Mouse (Mus musculus) CH12F3 (cell line): ENCODE data around the gene Uckl1.

Experiments used
- in situ Hi-C: fragments of 300-500 bp; cut with MboI; formaldehyde crosslinking; loops from 2 replicates; pipeline ENCODE4 v1.14.3; 2020; ENCODE audit warnings: low sequenced_read_pairs

Uckl1 gene

DNA sequence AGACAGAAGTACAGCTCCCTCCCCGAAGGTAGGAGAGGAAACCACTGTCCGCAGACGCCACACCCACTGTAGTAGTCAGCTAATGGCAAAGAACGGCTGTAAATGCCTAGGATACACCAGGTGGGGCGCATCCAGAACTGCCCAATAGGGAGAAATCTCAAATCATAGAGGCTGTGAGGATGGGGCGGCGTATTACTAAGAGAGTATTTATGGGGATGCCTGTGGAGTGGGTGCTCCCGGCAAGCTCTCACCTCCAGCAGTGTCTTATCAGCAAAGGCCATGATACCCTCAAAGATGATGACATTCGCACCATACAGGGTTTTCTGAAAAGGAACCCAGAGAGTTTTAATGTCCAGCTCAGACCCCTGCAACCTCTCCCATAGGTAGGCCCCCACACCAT, 10.7 kb downstream of the Uckl1 start:
- in situ Hi-C loops = loop anchor here (10.0 kb wide), 1 partner anchor 179 kb away; no protein-coding TSS in a partner anchor

DNA sequence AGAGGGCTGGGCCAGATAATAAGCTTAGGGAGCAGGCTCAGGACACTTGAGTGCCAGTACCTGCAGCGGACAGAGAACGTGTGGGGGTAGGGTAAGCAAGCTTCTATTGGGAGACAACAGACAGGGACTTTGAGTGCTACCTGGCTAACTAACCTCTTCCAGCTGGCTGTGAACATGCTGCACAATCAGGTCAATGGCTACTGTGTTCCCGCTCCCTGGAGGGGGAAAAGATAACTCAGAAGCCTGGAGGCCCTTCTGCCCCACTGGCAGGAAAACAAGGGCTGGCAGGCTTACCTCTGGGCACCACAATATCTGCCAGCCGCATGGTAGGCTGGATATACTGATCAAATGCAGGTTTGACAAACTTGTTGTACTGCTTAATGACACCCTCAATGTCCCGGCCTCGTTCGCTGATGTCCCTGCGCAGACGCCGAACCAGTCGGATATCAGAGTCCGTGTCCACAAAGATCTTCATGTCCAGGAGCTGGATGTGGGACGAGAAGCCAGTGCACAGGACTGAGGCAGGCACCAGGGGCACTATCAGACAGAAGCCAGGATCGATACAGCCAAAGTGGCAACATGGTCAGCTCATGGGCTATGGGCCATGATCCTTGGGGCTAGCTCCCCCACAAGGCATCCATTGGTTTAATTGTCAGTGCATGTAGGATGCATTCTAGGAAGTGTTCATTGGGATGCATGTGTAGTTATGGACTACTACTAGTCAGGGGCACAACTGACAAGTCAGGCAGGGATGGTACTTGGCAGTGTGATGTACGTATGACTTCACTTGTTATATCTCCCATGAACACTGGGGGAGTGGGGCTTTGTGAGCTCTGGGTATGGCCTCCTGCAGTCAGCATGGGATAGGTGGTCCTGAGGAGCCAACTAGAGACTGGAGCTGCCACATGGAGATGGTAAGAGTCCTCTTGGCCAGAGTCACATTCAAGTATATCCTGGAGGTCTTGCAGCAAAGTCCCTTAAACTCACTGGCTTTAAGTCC, 11.5 kb downstream of the Uckl1 start:
- in situ Hi-C loops = loop anchor here (10.0 kb wide), 1 partner anchor 178 kb away; no protein-coding TSS in a partner anchor

DNA sequence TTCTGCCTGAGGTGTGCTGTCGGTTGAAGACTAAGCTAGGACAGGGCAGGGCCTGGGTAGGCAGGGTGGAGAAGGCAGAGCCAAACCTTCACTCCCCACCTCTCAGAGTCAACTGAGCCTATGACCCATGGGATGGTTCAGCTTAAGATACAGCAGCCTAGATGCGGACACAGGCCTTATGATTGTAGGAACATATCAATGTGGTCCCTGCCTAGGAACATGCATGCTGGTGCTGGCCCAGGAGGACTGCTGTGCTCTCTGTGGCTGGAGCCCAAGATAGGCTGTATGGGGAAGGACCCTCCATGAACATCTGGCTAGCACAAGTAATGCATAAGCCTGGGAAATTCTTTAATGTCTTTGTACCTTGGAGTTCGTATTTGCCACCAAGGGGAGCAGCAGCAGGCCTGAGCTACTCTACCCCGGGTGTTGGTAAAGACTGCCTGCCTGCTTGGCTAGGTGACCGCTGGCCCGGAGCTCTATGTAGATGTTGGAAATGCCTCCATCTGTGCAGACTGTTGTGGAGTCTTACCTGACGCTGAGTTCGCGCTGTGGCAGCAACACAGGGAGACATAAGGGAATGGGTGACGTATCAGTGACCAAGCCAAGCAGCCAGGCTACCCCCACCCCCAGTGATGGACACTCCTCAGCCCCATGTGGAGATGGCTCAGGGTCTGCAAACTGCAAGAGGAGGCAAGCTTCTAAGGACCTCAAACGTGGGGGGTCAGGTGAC, 12.6 kb downstream of the Uckl1 start:
- in situ Hi-C loops = loop anchor here (10.0 kb wide), 1 partner anchor 177 kb away; no protein-coding TSS in a partner anchor

DNA sequence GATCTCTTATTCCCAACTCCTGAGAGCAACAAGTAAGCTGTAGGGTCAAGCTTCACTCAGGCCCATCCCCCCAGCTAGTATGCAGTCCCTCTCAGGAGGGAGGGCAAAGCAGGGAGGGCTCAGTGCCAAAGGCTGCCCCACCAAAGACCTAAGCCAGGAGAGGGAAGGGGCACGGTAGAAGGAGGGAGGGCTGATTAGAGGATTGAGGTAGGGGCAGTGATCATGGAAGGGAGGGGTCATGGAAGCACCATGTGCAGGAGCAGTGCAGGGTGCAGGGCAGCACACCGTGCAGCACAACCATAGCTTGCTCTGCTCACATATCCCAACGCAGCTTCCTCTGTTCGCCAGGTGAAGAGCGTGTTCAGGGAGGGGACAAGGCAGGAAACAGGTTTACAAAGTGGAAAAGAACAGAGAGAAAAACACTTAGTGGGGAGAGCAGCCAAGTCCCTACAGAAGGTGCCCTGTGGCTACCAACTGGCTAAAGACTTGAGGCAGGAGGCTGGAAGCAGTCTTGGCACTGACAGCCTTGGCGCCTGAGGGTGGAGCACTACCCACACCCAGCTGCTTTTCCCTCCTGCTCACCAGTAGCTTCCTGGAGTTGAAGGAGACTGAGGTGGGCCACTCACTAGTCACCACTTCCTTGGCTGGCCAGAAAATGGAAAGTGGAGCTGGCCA, 13.6 kb downstream of the Uckl1 start:
- in situ Hi-C loops = loop anchor here (10.0 kb wide), 1 partner anchor 176 kb away; no protein-coding TSS in a partner anchor

DNA sequence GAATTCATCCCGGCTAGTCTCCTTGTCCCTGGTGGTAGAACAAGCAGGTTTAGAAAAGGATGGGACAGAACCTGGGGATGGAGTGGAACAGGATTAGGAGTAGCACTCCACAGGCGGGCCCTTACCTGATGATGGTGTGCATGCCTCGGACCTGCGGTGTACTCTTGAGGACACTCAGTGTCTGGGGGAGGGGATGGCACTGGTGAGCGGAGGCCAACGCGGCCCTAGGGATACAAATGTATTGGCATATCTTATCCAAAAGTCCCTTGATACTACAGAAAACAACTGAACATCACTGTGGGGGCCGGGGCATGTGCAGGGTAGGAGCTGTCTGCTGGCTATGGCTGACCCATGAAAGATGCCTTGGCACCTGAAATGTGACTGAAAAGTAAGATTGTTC, 14.3 kb downstream of the Uckl1 start:
- in situ Hi-C loops = loop anchor here (10.0 kb wide), 1 partner anchor 176 kb away; no protein-coding TSS in a partner anchor

DNA sequence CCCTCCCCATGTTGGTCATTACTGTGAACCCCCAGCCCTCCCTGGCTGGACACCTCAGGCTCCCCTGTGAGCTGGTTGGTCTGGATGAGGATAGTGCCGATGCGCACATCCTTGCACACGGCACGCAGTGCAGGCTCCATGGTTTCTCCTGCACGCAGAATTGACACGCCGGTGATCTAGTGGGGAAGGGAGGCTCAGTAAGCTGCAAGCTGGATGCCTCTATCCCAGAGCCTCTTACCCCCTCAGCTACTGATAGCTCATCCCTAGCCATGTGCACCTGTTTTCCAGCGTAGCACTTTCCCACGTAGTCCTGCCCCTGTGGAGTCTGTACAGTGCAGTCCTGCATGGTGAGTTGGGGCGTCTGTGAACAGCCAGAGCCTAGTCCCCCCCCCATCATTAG, 14.8 kb downstream of the Uckl1 start:
- in situ Hi-C loops = loop anchor here (10.0 kb wide), 1 partner anchor 175 kb away; no protein-coding TSS in a partner anchor

DNA sequence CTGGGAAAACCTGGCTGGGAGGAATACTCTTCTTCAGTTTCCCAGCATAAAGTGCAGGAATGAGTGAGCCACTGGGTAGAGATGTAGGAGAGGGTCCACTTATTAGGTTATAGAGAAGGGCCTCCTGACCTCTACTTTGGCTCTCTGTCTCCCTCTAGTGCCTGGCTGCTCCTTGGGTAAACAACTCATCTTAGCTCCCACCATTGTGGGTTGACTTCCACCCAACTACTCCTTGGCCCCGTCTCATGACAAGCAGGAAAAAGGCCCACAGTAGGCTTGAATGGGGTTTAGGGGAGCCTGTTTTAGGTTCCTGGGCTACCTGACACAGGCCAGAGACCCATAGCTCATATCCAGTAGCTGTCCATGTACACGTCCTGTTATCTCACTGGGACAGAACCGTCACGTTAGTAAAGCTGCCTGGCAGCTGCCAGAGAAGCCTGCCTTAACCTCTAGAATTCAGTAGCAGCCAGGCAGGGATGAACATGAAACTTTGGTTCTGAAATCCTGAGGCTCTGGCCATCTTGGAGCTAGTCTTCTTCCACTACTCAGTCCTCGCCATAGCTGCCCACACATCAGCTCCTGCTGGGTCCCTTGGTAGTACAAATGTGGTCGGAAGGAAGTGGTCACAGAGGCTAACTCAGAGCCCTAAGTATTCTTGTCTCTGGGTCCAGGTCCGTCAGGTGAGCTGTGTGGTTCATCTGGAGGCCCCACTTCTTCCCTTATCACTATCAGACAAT, 16.3 kb downstream of the Uckl1 start:
- in situ Hi-C loops = no loop called here

DNA sequence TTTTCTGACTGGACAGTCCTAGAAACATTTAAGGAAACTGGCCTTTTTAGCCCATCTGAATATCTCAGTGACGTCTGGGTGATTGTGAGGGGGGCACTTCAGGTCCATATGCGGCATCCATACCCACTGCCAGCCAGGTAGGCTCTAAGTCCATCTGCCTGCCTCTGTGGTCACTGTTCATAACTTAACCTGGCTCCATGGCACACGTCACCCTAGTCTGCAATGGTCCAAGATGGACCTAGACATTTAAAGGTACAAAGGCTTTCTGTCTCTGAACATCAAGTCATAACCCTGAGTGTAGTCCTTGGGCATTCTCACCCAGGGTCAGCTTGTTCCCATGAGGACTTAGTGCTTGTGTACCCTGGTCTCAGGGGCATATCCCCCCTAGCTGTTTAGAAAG, 17.4 kb downstream of the Uckl1 start:
- in situ Hi-C loops = no loop called here

DNA sequence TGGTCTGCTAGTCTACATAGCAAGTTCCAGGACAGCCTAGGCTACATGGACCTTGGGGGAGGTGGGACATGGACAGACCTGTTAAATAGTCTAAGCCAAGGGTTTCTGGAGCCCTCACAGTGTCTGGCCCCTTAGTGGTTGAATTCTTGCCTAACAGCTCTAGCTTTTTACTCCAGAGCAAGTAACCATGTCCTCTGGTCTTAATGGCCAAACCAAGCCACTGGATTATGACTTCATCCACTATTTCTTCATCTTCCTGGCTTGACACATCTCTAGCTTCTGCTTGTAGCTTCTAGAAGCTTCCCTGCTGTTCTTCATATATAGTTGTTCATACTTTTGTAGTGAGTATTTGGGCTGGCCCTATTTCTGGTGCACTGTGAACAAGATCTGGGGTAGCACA, 30.9 kb downstream of the Uckl1 start:
- in situ Hi-C loops = no loop called here

DNA sequence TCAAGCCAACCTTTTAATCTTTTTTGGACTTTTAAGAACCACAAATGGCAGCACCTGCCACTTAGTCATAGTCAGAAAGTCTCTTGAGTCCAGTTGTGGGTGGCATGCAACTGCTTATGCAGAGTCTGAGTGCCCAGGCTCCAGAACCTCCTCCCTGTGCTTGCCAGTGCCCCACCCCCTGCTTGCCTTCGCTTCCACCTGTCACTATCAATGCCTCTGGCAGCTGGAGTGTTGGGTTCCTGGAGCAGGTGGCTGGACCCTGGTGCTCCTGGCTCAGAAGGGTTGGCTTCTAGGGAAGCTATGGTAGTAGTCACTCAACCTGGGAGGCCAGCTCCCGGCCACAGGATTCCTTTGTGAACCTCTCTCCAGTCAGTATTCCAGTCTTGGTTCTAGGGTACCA, 34.5 kb downstream of the Uckl1 start:
- in situ Hi-C loops = no loop called here

DNA sequence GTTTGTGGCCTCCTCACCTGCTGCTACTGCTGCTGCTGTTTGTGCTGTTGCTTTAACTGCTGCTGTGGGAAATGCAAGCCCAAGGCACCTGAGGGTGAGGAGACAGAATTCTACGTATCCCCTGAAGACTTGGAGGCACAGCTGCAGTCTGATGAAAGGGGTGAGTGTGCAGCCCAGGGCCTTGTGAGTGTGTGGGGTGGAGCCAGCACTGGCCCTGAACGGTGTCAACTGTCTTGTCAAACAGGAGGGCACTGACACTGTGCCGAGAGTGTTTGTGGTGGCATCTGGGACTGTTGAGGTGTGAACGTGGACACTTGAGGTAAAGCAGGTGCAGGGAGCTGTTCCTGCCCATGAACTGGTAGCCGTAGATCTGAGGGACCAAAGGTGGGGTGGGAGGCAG, 36.0 kb downstream of the Uckl1 start:
- in situ Hi-C loops = no loop called here

DNA sequence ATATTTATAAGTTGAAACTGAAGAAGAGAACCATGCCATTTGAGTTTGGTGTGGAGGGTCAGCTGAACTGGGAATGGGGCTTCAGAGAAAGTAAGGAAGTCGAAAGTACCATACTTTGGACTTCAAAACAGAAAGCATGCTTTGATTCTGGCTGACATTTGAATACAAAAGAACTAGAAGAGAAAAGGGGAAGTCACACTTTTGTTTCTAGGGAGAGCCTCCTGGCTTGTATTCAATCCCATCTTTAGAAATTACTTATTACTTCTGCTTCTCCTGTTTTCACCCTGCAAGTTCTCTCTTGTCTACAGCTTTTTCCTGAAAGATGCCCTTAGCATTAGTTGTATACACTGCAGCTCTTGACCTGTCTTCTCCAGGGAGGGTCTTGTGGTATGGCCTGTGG, 36.5 kb downstream of the Uckl1 start:
- in situ Hi-C loops = no loop called here

DNA sequence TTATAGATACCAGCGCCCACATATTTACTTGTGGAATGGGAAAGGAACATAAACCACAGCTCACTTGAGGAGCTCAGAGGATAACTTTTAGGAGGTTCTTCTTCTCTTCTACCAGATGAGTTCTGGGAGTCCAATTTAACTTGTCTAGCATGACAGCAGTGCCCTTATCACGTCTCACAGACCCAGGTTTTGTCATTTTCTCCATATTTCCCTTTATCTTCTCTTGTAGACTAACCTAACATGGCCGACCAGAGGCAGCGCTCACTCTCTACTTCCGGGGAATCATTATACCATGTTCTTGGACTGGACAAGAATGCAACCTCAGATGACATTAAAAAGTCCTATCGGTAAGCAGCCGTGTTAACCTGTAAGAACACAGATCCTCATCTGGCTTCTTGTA, 38.5 kb downstream of the Uckl1 start:
- in situ Hi-C loops = no loop called here

DNA sequence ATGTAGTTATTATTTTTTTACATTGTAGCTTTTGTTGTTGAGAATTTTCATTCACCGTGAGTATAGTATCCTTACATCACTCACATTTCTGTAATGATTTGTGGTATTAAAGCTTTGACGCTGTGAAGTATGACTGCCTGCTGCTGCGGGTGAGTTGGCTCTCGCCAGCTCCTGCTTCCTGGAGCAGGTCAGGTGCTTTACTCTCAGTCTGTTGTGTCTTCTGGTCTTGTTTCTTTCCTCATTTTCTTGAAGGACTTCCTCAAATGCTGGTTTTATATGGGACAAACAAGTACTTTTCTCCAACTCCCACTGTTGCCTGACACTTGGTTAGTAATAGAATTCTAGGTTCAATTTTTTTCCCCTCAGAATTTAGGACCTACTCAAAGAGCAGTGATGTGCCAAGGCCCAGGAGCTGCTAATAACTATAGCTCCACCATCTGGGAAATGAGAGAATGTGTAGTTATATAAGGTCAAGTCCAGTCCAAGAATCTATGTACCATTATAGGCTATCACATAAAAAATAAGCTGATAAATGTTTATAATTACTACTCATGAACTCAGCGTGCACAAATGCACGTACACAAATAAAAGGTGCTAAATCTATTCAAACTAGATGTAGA, 42.8 kb downstream of the Uckl1 start:
- in situ Hi-C loops = no loop called here

DNA sequence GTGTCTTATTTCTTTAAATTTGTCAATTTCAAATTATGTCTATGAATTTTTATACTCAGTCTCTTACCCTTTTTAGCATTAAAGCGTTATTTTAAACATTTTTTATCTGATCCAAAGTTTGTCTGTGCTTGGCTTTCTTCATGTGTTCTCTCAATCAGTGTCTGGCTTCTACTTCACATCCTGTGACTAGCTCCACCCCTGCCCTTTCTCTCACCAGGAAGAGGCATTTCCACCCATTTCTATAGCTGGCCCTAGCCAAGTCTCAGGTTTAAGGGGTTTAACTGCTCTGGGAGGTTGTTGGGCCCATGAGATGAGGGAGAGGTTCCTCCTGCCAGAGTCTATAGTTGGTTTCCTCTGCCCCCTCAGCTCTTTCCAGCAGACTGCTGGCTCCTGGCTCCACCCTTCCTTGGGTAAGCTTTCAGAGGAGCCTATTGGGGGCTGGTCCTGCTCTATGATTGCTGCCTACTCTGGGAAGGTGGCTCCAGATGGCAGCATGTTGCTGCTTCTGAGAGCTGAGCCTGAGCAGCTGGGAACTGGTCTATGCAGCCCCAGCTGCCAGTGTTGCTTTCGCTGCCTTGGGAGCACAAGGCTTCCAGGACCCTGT, 47.1 kb downstream of the Uckl1 start:
- in situ Hi-C loops = no loop called here

DNA sequence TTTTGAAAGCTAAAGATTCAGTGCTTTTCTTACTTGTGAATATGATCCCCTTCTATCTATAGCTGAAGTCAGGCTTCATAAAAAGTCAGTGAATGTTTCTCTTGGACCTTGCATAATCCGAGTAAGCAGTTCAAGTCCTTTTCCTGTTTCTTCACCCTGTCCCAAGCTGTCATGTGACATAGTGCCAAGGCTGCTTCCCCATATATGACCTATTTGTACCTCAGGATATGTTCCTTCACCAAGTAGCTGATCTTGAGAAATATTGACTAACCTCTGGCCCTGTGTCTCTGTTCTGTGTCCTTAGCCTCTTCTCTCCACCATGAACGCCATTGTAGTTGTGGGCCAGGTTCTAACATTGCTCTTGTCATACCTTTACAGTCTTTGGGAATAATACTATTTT, 48.3 kb downstream of the Uckl1 start:
- in situ Hi-C loops = no loop called here

DNA sequence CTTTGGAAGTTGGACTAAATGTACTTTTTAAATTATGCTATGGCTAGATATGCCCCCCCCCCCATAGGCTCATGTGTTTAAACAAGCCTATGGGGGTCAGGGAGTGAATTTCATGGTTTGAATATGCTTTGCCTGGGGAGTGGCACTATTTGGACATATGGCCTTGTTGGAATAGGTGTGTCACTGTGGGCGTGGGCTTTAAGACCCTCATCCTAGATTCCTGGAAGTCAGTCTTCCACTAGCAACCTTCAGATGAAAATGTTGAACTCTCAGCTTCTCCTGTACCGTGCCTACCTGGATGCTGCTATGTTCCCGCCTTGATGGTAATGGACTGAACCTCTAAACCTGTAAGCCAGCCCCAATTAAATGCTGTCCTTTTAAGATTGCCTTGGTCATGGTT, 52.1 kb downstream of the Uckl1 start:
- in situ Hi-C loops = no loop called here

DNA sequence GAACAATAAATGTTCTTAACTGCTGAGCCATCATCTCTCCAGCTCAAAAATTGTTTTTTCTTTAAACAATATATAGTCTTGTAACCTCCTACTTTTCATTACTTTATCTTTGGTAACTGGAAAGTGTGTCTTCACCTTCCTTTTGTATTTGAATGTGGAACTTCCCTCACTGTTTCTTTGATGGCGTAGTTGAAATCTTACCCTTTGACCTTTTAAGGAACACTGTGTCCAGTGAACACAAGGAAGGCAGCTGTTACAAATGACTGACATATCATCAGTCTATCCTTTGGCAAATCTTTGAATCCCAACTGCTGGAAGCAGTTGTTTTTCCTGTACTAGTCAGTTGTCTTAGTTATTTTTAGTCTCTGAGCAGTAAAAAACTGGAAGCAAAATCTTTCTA, 55.6 kb downstream of the Uckl1 start:
- in situ Hi-C loops = no loop called here

DNA sequence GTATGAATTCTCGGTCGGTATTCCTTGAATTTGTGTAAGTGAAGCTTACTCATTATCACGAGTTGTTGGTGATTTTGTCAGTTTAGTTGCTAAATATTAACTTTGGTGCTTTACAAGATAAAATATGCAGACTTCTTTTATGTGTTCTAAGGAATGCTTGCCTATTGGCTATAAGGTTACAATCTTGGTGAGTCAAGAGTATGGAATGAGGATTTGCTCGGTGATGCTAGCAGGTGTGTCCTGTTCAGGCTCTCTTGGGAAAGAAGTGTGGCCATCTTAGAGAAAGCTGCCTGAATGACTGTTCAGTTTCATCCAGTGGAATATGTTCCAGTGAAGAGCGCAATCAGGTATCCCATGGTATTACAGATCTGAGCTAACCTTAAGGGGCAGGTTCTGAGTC, 59.2 kb downstream of the Uckl1 start:
- in situ Hi-C loops = no loop called here

DNA sequence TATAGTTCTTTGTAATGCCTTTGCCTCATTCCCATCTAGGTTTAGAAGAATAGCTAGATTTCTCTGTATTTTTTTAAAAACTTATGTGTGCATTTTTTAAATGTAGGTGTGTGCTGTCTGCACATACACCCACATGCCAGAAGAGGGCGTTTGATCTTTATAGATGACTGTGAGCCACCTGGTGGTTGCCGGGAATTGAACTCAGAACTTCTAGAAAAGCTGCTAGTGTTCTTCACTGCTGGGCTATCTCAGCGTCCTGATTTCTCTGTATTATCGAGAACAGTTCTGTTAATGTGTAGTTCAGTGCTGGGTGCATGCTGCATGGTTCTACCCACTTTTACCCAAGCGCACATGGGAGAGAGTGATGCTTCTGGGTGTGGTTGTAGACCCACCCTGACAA, 61.9 kb downstream of the Uckl1 start:
- in situ Hi-C loops = no loop called here
